Mouse (Mus musculus): ENCODE results near the gene Rgs13. TPM values are rescaled to one million over a fixed set of nuclear protein-coding genes. Genes with fewer than 3 reads are reported as not detected.

Gene Rgs13
- 0.11 and 0.13 TPM in 2 replicates for polyA plus RNA-seq (2015; fragmentation: Nextera tagmentation; extraction: Ambion mirVana)

GRCm38 (mm10) chr1:144177166-144177565 is at the start of gene Rgs13:
Gene Rgs13, minus strand, starts transcription at chr1:144177372.
- H3K4me3 ChIP-seq: no peak within 1 kb of the TSS
- H3K4me1 ChIP-seq (replicated peaks): no peaks in the 10 kb centered on the region
- no peaks in the 10 kb centered on the region for H3K36me3 ChIP-seq
- ATAC-seq (replicated peaks; ENCODE audit: insufficient number of reproducible peaks, insufficient read depth, low FRiP score, low read depth): no peak
- no peaks in the 10 kb centered on the region for H3K27me3 ChIP-seq
- no peak within 1 kb of the TSS for H3K4me2 ChIP-seq
- 70% methylated on average over 5 of the region's 5 CpGs for whole genome bisulfite sequencing
- no peak within 1 kb of the TSS for H3K9ac ChIP-seq
- H3K9me3 ChIP-seq (replicated peaks): no peaks in the 10 kb centered on the region
- H3K27ac ChIP-seq: no peak within 1 kb of the TSS

GRCm38 (mm10) chr1:144215230-144215629 is 38.1 kb upstream of the Rgs13 start:
- no peaks in the 10 kb centered on the region for H3K36me3 ChIP-seq
- ATAC-seq (replicated peaks; ENCODE audit: insufficient number of reproducible peaks, insufficient read depth, low FRiP score, low read depth): no peak
- no peak overlapping the region for H3K9ac ChIP-seq
- no peaks in the 10 kb centered on the region for H3K9me3 ChIP-seq (replicated peaks)
- no peaks in the 10 kb centered on the region for H3K27me3 ChIP-seq
- no peak overlapping the region for H3K4me3 ChIP-seq
- H3K27ac ChIP-seq: no peak overlapping the region
- H3K4me2 ChIP-seq: no peak overlapping the region
- H3K4me1 ChIP-seq (replicated peaks): no peaks in the 10 kb centered on the region

GRCm38 (mm10) chr1:144210912-144211311 is 33.7 kb upstream of the Rgs13 start:
- no peak overlapping the region for H3K9ac ChIP-seq
- no peaks in the 10 kb centered on the region for H3K27me3 ChIP-seq
- H3K9me3 ChIP-seq (replicated peaks): no peaks in the 10 kb centered on the region
- ATAC-seq (replicated peaks; ENCODE audit: insufficient number of reproducible peaks, insufficient read depth, low FRiP score, low read depth): no peak
- H3K27ac ChIP-seq: no peak overlapping the region
- WGBS: 60% methylated on average over 3 of the region's 3 CpGs
- H3K4me3 ChIP-seq: no peak overlapping the region
- H3K4me1 ChIP-seq (replicated peaks): no peaks in the 10 kb centered on the region
- H3K36me3 ChIP-seq: no peaks in the 10 kb centered on the region
- H3K4me2 ChIP-seq: no peak overlapping the region

GRCm38 (mm10) chr1:144206281-144207061 is 29.3 kb upstream of the Rgs13 start:
- ATAC-seq (replicated peaks; ENCODE audit: insufficient number of reproducible peaks, insufficient read depth, low FRiP score, low read depth): no peak
- Histone ChIP-seq H3K36me3 (no peaks in the 10 kb centered on the region), H3K4me2 (no peak overlapping the region), H3K27ac (no peak overlapping the region), H3K9ac (no peak overlapping the region), H3K4me3 (no peak overlapping the region), H3K27me3 (no peaks in the 10 kb centered on the region), H3K4me1 (replicated peaks) (no peaks in the 10 kb centered on the region), H3K9me3 (replicated peaks) (no peaks in the 10 kb centered on the region)
- 71% methylated on average over 7 of the region's 7 CpGs for WGBS

GRCm38 (mm10) chr1:144204766-144205165 is 27.6 kb upstream of the Rgs13 start:
- H3K36me3 ChIP-seq: no peaks in the 10 kb centered on the region
- no peaks in the 10 kb centered on the region for H3K4me1 ChIP-seq (replicated peaks)
- H3K27me3 ChIP-seq: no peaks in the 10 kb centered on the region
- no peak overlapping the region for H3K9ac ChIP-seq
- no peaks in the 10 kb centered on the region for H3K9me3 ChIP-seq (replicated peaks)
- H3K27ac ChIP-seq: no peak overlapping the region
- no peak for ATAC-seq (replicated peaks; ENCODE audit: insufficient number of reproducible peaks, insufficient read depth, low FRiP score, low read depth)
- H3K4me2 ChIP-seq: no peak overlapping the region
- 77% methylated on average over 2 of the region's 2 CpGs for WGBS
- H3K4me3 ChIP-seq: no peak overlapping the region

- H3K9me3 ChIP-seq (replicated peaks): no peaks in the 10 kb centered on the region
- no peaks in the 10 kb centered on the region for H3K27me3 ChIP-seq
- H3K9ac ChIP-seq: no peak overlapping the region
- H3K4me3 ChIP-seq: no peak overlapping the region
- H3K4me2 ChIP-seq: no peak overlapping the region
- WGBS: 61% methylated on average over 4 of the region's 4 CpGs
- no peak overlapping the region for H3K27ac ChIP-seq
- no peaks in the 10 kb centered on the region for H3K4me1 ChIP-seq (replicated peaks)
- H3K36me3 ChIP-seq: no peaks in the 10 kb centered on the region
- no peak for ATAC-seq (replicated peaks; ENCODE audit: insufficient number of reproducible peaks, insufficient read depth, low FRiP score, low read depth)
Observed at GRCm38 (mm10) chr1:144202939-144203338, 25.8 kb upstream of the Rgs13 start.

GRCm38 (mm10) chr1:144200496-144200895 is 23.3 kb upstream of the Rgs13 start:
- H3K27me3 ChIP-seq: no peaks in the 10 kb centered on the region
- no peaks in the 10 kb centered on the region for H3K36me3 ChIP-seq
- no peaks in the 10 kb centered on the region for H3K9me3 ChIP-seq (replicated peaks)
- no peaks in the 10 kb centered on the region for H3K4me1 ChIP-seq (replicated peaks)
- ATAC-seq (replicated peaks; ENCODE audit: insufficient number of reproducible peaks, insufficient read depth, low FRiP score, low read depth): no peak
- no peak overlapping the region for H3K4me3 ChIP-seq
- H3K4me2 ChIP-seq: no peak overlapping the region
- no peak overlapping the region for H3K27ac ChIP-seq
- no peak overlapping the region for H3K9ac ChIP-seq
- 52% methylated on average over 2 of the region's 2 CpGs for WGBS

- Histone ChIP-seq H3K27ac (no peak overlapping the region), H3K36me3 (no peaks in the 10 kb centered on the region), H3K4me3 (no peak overlapping the region), H3K9ac (no peak overlapping the region), H3K4me2 (no peak overlapping the region), H3K9me3 (replicated peaks) (no peaks in the 10 kb centered on the region), H3K27me3 (no peaks in the 10 kb centered on the region), H3K4me1 (replicated peaks) (no peaks in the 10 kb centered on the region)
- no peak for ATAC-seq (replicated peaks; ENCODE audit: insufficient number of reproducible peaks, insufficient read depth, low FRiP score, low read depth)
- 64% methylated on average over 1 of the region's 1 CpGs for WGBS
Observed at GRCm38 (mm10) chr1:144199538-144199937, 22.4 kb upstream of the Rgs13 start.

- Histone ChIP-seq H3K9ac (no peak overlapping the region), H3K27me3 (no peaks in the 10 kb centered on the region), H3K36me3 (no peaks in the 10 kb centered on the region), H3K9me3 (replicated peaks) (no peaks in the 10 kb centered on the region), H3K4me2 (no peak overlapping the region), H3K4me1 (replicated peaks) (no peaks in the 10 kb centered on the region), H3K4me3 (no peak overlapping the region), H3K27ac (no peak overlapping the region)
- WGBS: 23% methylated on average over 3 of the region's 3 CpGs
- ATAC-seq (replicated peaks; ENCODE audit: insufficient number of reproducible peaks, insufficient read depth, low FRiP score, low read depth): no peak
Observed at GRCm38 (mm10) chr1:144197684-144198083, 20.5 kb upstream of the Rgs13 start.

GRCm38 (mm10) chr1:144186655-144187396 is 9.7 kb upstream of the Rgs13 start:
- Histone ChIP-seq H3K9me3 (replicated peaks) (no peaks in the 10 kb centered on the region), H3K36me3 (no peaks in the 10 kb centered on the region), H3K9ac (no peak overlapping the region), H3K27me3 (no peaks in the 10 kb centered on the region), H3K27ac (no peak overlapping the region), H3K4me2 (no peak overlapping the region), H3K4me1 (replicated peaks) (no peaks in the 10 kb centered on the region), H3K4me3 (no peak overlapping the region)
- WGBS: 53% methylated on average over 7 of the region's 7 CpGs
- no peak for ATAC-seq (replicated peaks; ENCODE audit: insufficient number of reproducible peaks, insufficient read depth, low FRiP score, low read depth)

- Histone ChIP-seq H3K4me1 (replicated peaks) (no peaks in the 10 kb centered on the region), H3K27me3 (no peaks in the 10 kb centered on the region), H3K4me3 (no peak overlapping the region), H3K9me3 (replicated peaks) (no peaks in the 10 kb centered on the region), H3K4me2 (no peak overlapping the region), H3K9ac (no peak overlapping the region), H3K36me3 (no peaks in the 10 kb centered on the region), H3K27ac (no peak overlapping the region)
- 61% methylated on average over 4 of the region's 4 CpGs for WGBS
- no peak for ATAC-seq (replicated peaks; ENCODE audit: insufficient number of reproducible peaks, insufficient read depth, low FRiP score, low read depth)
Observed at GRCm38 (mm10) chr1:144184955-144185715, 8.0 kb upstream of the Rgs13 start.

Measured in heart, embryonic 15.5 days (tissue).